Mouse (Mus musculus) brain, embryonic 14.5 days (tissue): Measurements from ENCODE around the gene Unc5b. TPM values are rescaled to one million over a fixed set of nuclear protein-coding genes. Genes with fewer than 3 reads are reported as not detected.

Source experiments
- DNase-seq: peaks from one replicate; pipeline ENCODE4 v3.0.0-alpha.2; 2011; ENCODE audit warnings: low read depth
- CTCF ChIP-seq: fragments of 200-500 bp; IDR thresholded peaks from 2 replicates; pipeline ENCODE4 v1.5.1; 2012; ENCODE audit warnings: inconsistent platforms, mild to moderate bottlenecking, moderate library complexity, borderline replicate concordance; ENCODE audit not compliant: insufficient read depth, insufficient read length; ENCODE audit errors: extremely low read depth
- POLR2A ChIP-seq: fragments of 200-500 bp; IDR thresholded peaks from 2 replicates; pipeline ENCODE4 v1.6.1; 2012; ENCODE audit warnings: mild to moderate bottlenecking, inconsistent platforms, borderline replicate concordance; ENCODE audit not compliant: poor library complexity, insufficient read depth, insufficient read length, severe bottlenecking; ENCODE audit errors: extremely low read depth
- polyA plus RNA-seq: library from polyadenylated mRNA; depleted of rRNA; stranded (reverse); fragments of >200 nt; gene quantifications from 2 replicates; pipeline ENCODE4 v1.2.3, GENCODE M21; 2012

The Unc5b gene
- polyA plus RNA-seq, 1 experiment = 12.7 TPM

DNA sequence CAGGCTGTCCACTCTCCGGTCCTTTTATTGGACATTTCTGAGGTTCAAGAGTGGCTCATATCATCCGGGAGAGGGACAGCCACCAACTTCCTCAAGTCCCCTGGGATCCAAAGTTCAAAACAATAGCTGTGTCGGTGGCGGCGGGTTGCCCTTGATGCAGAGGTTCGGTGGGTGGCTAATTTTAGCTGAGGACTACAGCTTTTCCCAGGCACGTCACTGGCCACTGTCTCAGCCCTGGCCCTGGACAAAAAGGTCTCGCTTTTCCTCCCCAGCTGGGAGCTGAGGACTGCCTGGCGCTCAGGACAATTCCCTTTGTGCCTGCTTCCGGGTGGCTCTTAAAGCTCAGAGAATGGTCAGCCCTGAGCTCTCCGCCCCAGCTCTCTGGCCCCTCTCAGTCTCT lies 38.5 kb downstream of the Unc5b start:
- no peak for TF ChIP-seq CTCF
- DNase-seq = no peak

GRCm38 (mm10) chr10:60792365-60792764 lies 39.0 kb downstream of the Unc5b start:
- no peak for TF ChIP-seq CTCF
- no peak for TF ChIP-seq POLR2A
- DNase-seq = no peak

DNA sequence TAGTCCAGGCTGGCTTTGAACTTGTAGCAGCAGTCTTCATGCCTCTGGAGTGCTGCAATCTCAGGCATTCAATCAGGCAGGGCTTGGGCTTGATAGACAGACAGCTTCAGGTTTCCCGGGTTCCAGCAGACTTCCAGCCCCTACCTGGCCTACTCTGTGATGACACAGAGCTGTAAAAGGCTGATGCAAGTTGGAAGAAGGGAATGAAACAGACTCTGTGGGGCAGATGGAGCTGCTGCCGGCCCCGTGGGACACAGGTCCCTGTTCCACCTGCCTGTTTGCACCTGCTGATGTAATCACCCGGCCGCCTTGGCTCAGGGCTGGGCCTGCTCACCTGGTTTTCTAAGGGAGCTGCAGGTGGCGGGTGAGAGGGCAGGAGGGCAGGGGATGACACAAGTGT lies 40.5 kb downstream of the Unc5b start:
- TF ChIP-seq POLR2A = no peak
- no peak for TF ChIP-seq CTCF
- no peak for DNase-seq

GRCm38 (mm10) chr10:60787303-60788074 lies 43.9 kb downstream of the Unc5b start:
- TF ChIP-seq POLR2A (no peak), CTCF (no peak)
- DNase-seq = no peak

DNA sequence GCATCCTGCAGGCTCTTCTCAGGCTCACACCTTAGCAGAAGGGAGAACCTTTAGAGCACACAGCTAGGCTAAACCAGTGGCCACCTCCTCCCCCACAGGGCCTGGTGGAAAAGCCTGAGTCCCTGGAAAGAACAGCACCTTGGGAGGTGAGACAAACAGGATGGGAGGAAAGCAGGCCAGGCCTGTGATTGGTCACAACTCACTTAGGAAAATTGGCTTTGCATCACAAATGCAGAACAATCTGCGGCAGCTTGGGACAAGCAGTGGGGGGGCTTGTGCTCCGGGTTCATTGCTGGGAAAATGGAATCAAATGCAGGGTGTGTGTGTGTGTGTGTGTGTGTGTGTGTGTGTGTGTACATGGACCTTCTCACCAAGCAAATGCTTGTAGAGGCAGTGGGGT lies 47.8 kb downstream of the Unc5b start:
- DNase-seq = no peak
- TF ChIP-seq CTCF = no peak
- no peak for TF ChIP-seq POLR2A

DNA sequence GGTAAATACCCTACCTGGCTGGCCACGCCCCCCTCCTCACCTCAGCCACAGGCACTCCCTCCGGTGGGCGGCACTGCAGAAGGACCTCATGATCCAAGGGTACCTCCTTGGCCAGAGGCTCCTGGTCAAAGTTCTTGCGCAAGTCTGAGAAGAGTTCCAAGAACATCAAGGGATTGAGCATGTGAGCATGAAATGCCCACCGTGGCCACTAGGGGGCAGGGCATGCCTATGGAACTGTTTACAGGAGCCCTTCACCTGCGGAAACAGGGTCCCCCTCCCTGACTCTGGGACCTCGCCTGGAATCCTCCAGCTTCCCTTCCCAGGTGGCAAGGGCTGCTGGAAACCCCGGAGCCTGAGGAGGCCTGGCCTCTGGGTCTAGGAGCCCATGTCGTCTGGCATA lies 51.8 kb downstream of the Unc5b start:
- no peak for TF ChIP-seq POLR2A
- peak; percentile 100 for TF ChIP-seq CTCF
- DNase-seq = peak; percentile 88

- DNase-seq = peak; percentile 49
Measured at GRCm38 (mm10) chr10:60778542-60778941, 52.8 kb downstream of the Unc5b start.

DNA sequence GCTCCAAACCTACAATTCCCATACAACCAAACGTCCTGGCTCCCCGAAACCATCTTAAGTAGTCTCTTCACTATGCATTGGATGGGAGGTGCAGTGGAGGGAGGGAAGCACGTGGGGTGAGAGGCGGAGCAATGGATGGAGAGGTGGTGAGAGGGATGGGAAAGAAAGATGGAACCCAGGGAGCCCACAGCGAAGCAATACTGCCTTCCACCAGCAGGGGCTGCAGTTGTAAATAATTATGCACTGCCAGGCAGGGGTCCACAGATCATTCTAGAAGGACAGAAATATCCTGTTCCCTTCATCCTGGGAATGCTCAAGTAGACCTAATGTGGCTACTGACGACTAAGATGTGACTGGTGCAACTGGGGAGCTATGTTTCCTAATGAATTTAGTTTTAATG lies 55.9 kb downstream of the Unc5b start:
- no peak for DNase-seq
- TF ChIP-seq POLR2A (no peak), CTCF (peak; percentile 60)

More at GRCm38 (mm10) chr10:60778542-60778941, 52.8 kb downstream of the Unc5b start:
- peak; percentile 73 for TF ChIP-seq CTCF
- TF ChIP-seq POLR2A = no peak

DNA sequence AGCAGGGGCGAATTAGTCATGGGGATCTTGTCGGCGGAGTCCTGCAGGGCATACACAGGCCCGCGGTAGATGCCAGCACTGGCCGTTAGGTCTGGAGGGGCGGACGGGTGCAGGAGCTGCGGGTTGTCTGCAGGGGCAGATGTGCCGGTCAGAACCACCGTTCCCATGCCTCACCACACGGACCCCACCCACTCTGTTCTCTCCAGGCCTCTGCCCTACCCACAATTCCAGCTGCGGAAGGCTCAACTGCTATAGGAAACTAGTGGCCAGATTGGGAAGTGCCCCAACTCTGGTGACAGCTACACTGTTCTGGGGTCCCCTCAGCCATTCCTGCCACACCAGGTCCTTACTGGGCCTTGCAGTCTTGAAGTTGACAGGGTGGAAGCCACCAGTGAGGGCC lies 56.8 kb downstream of the Unc5b start:
- DNase-seq = no peak
- TF ChIP-seq CTCF (no peak), POLR2A (no peak)

GRCm38 (mm10) chr10:60770855-60771254 lies 60.5 kb downstream of the Unc5b start:
- no peak for DNase-seq
- no peak for TF ChIP-seq CTCF

- DNase-seq = no peak
- TF ChIP-seq POLR2A (no peak), CTCF (no peak)
Measured at GRCm38 (mm10) chr10:60768614-60769013, 62.8 kb downstream of the Unc5b start.

GRCm38 (mm10) chr10:60767400-60767799 lies 64.0 kb downstream of the Unc5b start:
- DNase-seq = no peak

More at GRCm38 (mm10) chr10:60767400-60767799, 64.0 kb downstream of the Unc5b start:
- TF ChIP-seq POLR2A = no peak
